Mouse (Mus musculus) cerebellum, adult 8-10 months (tissue): ENCODE results near the gene Ttc36.

Experiments
- DNase-seq: peaks from one replicate; pipeline ENCODE4 v3.0.0; 2022

Gene Ttc36

GRCm38 (mm10) chr9:44802808-44803450, at the start of gene Ttc36:
Gene Ttc36, minus strand, starts transcription at chr9:44803072.
- DNase-seq, result no peak

DNA sequence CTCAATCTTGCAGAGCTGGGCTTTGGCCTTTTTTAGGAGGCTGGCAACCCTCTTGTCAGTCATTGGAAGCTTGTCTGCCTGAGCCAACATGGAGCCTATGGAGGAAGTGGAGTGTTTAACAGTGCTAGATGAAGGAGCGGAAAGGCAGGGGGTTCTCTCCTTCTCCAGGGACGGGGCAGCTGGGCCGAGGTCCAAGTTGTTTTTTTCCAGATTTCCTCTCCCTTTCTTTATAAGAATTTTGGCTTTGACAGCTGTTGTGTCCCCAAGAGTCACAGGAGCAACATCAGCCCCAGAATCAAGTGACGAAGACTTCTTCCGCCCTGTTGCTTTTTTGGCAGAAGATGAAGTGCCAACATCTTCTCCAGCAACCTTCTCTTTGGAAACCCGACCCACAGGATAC, 44.6 kb upstream of the Ttc36 start:
- DNase-seq, result no peak

DNA sequence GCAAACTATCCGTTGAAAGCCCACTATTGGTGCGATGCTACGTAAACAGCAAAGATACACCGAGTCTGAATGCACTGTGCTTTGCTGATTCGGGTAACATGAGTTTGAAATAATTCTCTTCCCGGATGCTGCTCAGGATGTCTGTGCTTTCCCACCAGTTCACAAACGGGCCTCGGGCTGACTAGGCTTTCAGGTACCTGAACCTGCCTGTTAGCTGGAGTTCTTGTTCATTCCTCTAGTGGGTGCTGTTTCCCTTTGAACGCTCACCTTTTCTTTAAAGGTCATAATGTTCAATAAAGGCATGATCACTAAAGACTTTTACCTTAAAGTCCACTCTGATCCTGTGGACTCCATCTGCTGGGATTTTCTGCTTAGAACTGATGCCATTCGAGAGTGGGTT, 38.4 kb upstream of the Ttc36 start:
- peak; percentile 44 for DNase-seq

DNA sequence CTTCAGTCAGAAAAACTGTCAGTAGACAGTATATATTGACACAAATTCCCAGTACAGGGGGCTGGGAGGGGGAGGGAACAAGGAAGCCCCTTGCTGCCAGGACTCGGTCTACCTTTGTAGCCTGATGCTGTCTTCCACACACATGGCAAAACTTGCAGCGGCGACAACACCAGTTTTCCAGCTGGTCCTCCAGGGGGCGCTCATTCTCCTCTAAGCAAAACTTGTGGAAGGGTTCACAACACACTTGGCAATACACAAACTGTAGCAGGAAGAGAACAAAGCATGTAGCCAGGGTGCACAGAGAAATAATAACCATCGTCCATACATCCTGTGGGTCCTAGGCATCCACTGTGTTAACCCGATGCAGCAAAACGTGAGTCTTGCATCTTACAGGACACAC, 33.6 kb upstream of the Ttc36 start:
- DNase-seq, result peak; percentile 73

- DNase-seq, result peak; percentile 21
Measured at GRCm38 (mm10) chr9:44832356-44832755, 29.5 kb upstream of the Ttc36 start.

DNA sequence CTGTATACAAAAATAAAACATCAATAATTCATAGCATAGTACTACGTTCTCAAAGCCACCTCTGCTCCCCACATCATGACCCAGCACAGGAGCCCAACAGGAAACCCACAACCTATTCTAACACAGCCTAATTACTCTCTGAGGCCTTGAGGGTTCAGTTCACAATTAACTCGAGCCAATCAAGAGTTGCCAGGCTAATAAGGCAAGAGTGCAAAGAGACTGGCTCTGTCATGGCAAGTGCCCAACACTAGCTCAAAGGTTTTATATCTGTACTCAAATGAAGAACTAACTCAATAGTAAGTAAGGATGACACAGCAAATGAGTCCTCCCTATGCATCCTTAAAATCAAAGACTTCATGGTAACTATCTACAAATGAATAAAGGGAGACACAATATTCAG, 27.6 kb upstream of the Ttc36 start:
- no peak for DNase-seq

DNA sequence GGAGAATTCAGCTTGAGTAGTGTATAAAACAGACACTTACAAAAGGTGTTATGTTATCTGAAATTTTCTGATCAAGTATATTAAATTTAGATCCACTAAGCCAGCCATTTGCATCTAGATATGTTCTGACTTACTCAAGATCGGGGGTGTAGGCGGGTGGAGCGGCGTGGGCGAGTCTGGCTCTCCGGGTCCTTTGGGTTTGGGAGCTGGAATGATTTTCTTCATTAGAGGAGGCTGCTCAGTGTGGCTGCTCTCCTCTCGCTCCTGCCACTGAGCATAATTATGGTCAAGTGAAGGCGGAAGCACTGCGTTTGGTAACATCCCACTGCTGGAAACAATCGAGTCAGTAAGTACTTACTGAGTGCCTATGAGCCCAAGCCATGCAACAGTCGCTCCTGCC, 26.1 kb upstream of the Ttc36 start:
- DNase-seq, result no peak

DNA sequence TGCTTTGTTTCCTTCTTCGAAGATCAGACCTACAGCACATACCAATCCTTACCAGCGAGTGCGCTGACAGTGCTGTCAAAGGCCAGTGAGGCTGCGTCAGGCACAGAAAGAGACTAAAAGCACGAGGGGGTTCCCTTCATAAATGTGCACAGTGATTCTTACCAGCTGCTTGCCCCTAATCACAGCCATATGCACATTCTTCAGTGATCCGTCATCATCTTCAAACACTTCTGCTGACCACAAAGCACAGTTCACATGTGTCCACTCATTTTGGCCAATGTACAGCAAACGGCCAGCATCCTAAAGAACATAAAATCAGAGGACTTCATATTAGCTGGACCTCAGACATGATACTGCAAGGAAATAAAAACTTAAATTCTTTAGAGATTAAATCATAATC, 23.8 kb upstream of the Ttc36 start:
- DNase-seq, result no peak

GRCm38 (mm10) chr9:44819920-44820827, 17.3 kb upstream of the Ttc36 start:
- no peak for DNase-seq

- DNase-seq, result no peak
Measured at GRCm38 (mm10) chr9:44817522-44817921, 14.7 kb upstream of the Ttc36 start.

- DNase-seq, result no peak
Measured at GRCm38 (mm10) chr9:44814179-44814578, 11.3 kb upstream of the Ttc36 start.

- no peak for DNase-seq
Measured at GRCm38 (mm10) chr9:44810316-44810715, 7.4 kb upstream of the Ttc36 start.

- no peak for DNase-seq
Measured at GRCm38 (mm10) chr9:44807778-44808177, 4.9 kb upstream of the Ttc36 start.

GRCm38 (mm10) chr9:44807141-44807540, 4.3 kb upstream of the Ttc36 start:
- DNase-seq, result no peak

- no peak for DNase-seq
Measured at GRCm38 (mm10) chr9:44805536-44805935, 2.7 kb upstream of the Ttc36 start.

- no peak for DNase-seq
Measured at GRCm38 (mm10) chr9:44804678-44805077, 1.8 kb upstream of the Ttc36 start.

- no peak for DNase-seq
Measured at GRCm38 (mm10) chr9:44801669-44802068, 1.2 kb downstream of the Ttc36 start.

GRCm38 (mm10) chr9:44799958-44800324, 2.9 kb downstream of the Ttc36 start:
- no peak for DNase-seq

GRCm38 (mm10) chr9:44799102-44799957, 3.5 kb downstream of the Ttc36 start, which contains the start of gene Tmem25:
Gene Tmem25, minus strand, starts transcription at chr9:44799307.
- DNase-seq, result peak; percentile 90

DNA sequence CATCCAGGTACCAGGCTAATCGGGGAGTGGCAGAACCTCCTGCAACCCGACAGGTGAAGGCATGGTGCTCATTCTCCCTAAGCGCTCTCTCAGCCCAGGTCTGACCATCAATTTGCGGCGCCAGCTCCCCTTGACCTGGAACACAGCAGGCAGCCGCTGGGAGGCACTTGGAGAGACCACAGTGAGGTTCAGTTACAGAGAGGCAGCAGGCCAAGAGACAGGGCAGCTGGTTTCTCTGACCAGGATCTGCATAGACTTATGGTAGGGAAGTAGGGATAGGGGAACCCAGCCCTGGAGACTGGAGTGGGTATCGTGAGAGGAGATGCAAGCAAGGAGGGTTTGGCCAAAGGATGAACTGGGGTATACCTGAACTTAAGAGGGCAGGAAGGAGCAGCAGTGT, 4.6 kb downstream of the Ttc36 start:
- peak; percentile 46 for DNase-seq

GRCm38 (mm10) chr9:44792842-44793241, 10.0 kb downstream of the Ttc36 start:
- no peak for DNase-seq

- peak; percentile 91 for DNase-seq
Measured at GRCm38 (mm10) chr9:44772750-44773651, 29.9 kb downstream of the Ttc36 start.
